Mouse (Mus musculus) kidney, postnatal 0 days (tissue): ENCODE measurements at regions not wholly inside any gene's neighbourhood (a gene's known extent, or its start where the extent isn't known, plus 50 kb on each side); places are given as distances from the start of the nearest gene placed in this dataset.

ENCODE experiments used
- ATAC-seq: fragments of 200-750 bp; cut with Nextera tagmentation; replicated peaks from 2 replicates; pipeline ENCODE4 v1.8.0; 2017; ENCODE audit warnings: low read depth, moderate number of reproducible peaks, moderate TSS enrichment, moderate library complexity; ENCODE audit not compliant: low FRiP score
- DNase-seq: peaks from one replicate; pipeline ENCODE4 v3.0.0-alpha.2; 2016; ENCODE audit warnings: low spot score
- H3K27ac ChIP-seq: fragments of 300-500 bp; sonication (generic); 2 replicates; pipeline ENCODE4 v1.5.1; 2014; ENCODE audit warnings: mild to moderate bottlenecking
- H3K27me3 ChIP-seq: fragments of 300-500 bp; sonication (generic); 2 replicates; pipeline ENCODE4 v1.6.1; 2014; ENCODE audit warnings: low read length, mixed read lengths; ENCODE audit not compliant: insufficient read depth
- H3K36me3 ChIP-seq: fragments of 300-500 bp; sonication (generic); 2 replicates; pipeline ENCODE4 v1.6.1; 2014; ENCODE audit warnings: low read length, mixed read lengths; ENCODE audit not compliant: insufficient read depth
- H3K4me1 ChIP-seq: fragments of 300-500 bp; sonication (generic); replicated peaks from 2 replicates; pipeline ENCODE4 v1.6.1; 2014; ENCODE audit warnings: antibody characterized with exemption, low read length, mixed read lengths; ENCODE audit not compliant: insufficient read depth
- H3K4me2 ChIP-seq: fragments of 300-500 bp; sonication (generic); 2 replicates; pipeline ENCODE4 v1.6.1; 2014; ENCODE audit warnings: mild to moderate bottlenecking, low read length, moderate library complexity, mixed read lengths
- H3K4me3 ChIP-seq: fragments of 300-500 bp; sonication (generic); replicated peaks from 2 replicates; pipeline ENCODE4 v1.5.1; 2014; ENCODE audit warnings: low read depth, low read length
- H3K9ac ChIP-seq: fragments of 300-500 bp; sonication (generic); 2 replicates; pipeline ENCODE4 v1.6.1; 2014; ENCODE audit warnings: low read depth, low read length
- H3K9me3 ChIP-seq: fragments of 300-500 bp; sonication (generic); replicated peaks from 2 replicates; pipeline ENCODE4 v1.6.1; 2016; ENCODE audit warnings: low read length, inconsistent platforms, mixed read lengths
- CTCF ChIP-seq: IDR thresholded peaks from 2 replicates; pipeline ENCODE4 v1.5.1; 2016; ENCODE audit warnings: antibody characterized with exemption, low read depth, mild to moderate bottlenecking, moderate library complexity
- WGBS: fragments of 180-500 bp; shearing (Covaris S2); extraction: QIAGEN DNeasy Blood & Tissue Kit; methylation state at CpG from one replicate; pipeline ENCODE4 v1.1.7; 2014; 5-methylcytosine and 5-hydroxymethylcytosine counted together

GRCm38 (mm10) chr3:38231506-38231905, 253.1 kb downstream of the Ankrd50 start:
- TF ChIP-seq CTCF = no peak
- H3K4me3 ChIP-seq = no peak overlapping the region
- no peaks in the 10 kb centered on the region for H3K27me3 ChIP-seq
- peaks cover 3% of the 10 kb centered on the region; the same call in 1 of the 2 replicates for H3K4me1 ChIP-seq
- no peak overlapping the region for H3K4me2 ChIP-seq
- H3K9me3 ChIP-seq = no peaks in the 10 kb centered on the region
- ATAC-seq (no peak), DNase-seq (no peak)
- no peak overlapping the region for H3K27ac ChIP-seq
- H3K36me3 ChIP-seq = no peaks in the 10 kb centered on the region
- no peak overlapping the region for H3K9ac ChIP-seq
- WGBS = 87% methylated on average over 3 of the region's 3 CpGs

DNA sequence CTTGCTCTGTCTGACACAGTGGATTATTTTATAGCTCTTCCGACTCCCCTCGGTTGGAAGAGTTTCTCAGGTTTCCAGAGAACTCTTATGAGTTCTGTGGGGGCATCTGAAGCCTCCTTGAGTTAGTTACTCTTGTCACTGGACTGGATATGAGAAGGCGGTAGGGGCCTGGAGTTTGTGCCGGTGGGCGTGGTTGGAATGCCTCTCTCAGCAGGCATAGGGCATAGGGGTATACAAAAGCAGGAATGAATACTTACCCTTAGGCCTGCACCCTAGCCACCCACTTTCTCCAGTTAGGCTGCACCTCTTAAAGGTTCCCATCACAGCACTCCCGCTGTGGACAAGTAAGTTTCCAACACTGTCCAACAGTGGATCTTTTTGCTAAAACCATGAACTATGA, 253.8 kb downstream of the Ankrd50 start:
- 70% methylated on average over 6 of the region's 6 CpGs for WGBS
- Histone ChIP-seq H3K9me3 (no peaks in the 10 kb centered on the region), H3K4me1 (peaks cover 3% of the 10 kb centered on the region; the same call in 1 of the 2 replicates), H3K4me2 (no peak overlapping the region), H3K9ac (no peak overlapping the region), H3K27ac (no peak overlapping the region), H3K4me3 (no peak overlapping the region), H3K27me3 (no peaks in the 10 kb centered on the region), H3K36me3 (no peaks in the 10 kb centered on the region)
- DNase-seq (no peak), ATAC-seq (no peak)
- TF ChIP-seq CTCF = no peak

- Histone ChIP-seq H3K4me3 (no peak overlapping the region), H3K36me3 (no peaks in the 10 kb centered on the region), H3K27ac (no peak overlapping the region), H3K4me1 (peaks cover 3% of the 10 kb centered on the region; the same call in 1 of the 2 replicates), H3K4me2 (no peak overlapping the region), H3K27me3 (no peaks in the 10 kb centered on the region), H3K9ac (no peak overlapping the region), H3K9me3 (no peaks in the 10 kb centered on the region)
- ATAC-seq = no peak
- DNase-seq = no peak
- TF ChIP-seq CTCF = no peak
- 72% methylated on average over 5 of the region's 5 CpGs for WGBS
Measured at GRCm38 (mm10) chr3:38229686-38230085, 255.0 kb downstream of the Ankrd50 start.

GRCm38 (mm10) chr3:38229051-38229450, 255.6 kb downstream of the Ankrd50 start:
- Histone ChIP-seq H3K36me3 (no peaks in the 10 kb centered on the region), H3K9me3 (no peaks in the 10 kb centered on the region), H3K4me3 (no peak overlapping the region), H3K4me1 (peaks cover 3% of the 10 kb centered on the region; the same call in 1 of the 2 replicates), H3K27me3 (no peaks in the 10 kb centered on the region), H3K4me2 (no peak overlapping the region), H3K9ac (no peak overlapping the region), H3K27ac (no peak overlapping the region)
- 69% methylated on average over 10 of the region's 10 CpGs for WGBS
- no peak for TF ChIP-seq CTCF
- no peak for ATAC-seq
- no peak for DNase-seq

DNA sequence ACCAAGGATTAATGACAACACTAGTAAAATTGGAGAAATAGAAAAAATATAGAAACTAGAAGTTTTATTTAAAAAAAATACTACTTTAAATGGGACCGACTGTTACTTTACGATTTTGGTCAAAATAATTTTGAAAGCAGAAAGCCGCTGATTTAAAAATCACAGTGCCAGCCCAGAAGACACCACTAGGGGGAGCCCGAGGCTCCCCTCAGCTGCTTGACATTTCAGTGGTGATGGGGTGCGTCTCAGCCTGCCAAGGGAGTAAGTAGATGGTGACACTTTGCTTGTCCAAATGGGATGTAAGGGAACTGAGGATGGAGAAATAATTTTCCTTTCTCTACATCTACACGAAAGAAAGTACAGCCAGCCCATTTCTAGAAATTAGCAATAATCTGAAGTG, 257.0 kb downstream of the Ankrd50 start:
- H3K9ac ChIP-seq = no peak overlapping the region
- ATAC-seq (no peak), DNase-seq (peak; percentile 83)
- H3K27ac ChIP-seq = no peak overlapping the region
- H3K27me3 ChIP-seq = no peaks in the 10 kb centered on the region
- 17% methylated on average over 6 of the region's 6 CpGs for WGBS
- peaks cover 1% of the 10 kb centered on the region; the same call in 1 of the 2 replicates for H3K4me1 ChIP-seq
- H3K9me3 ChIP-seq = no peaks in the 10 kb centered on the region
- peak; percentile 89 for TF ChIP-seq CTCF
- no peak overlapping the region for H3K4me3 ChIP-seq
- H3K36me3 ChIP-seq = no peaks in the 10 kb centered on the region
- no peak overlapping the region for H3K4me2 ChIP-seq

- H3K9ac ChIP-seq = no peak overlapping the region
- no peaks in the 10 kb centered on the region; the same call in 1 of the 2 replicates for H3K4me1 ChIP-seq
- no peak overlapping the region for H3K4me3 ChIP-seq
- H3K27ac ChIP-seq = no peak overlapping the region
- H3K9me3 ChIP-seq = no peaks in the 10 kb centered on the region
- no peaks in the 10 kb centered on the region for H3K36me3 ChIP-seq
- ATAC-seq (no peak), DNase-seq (no peak)
- WGBS = 38% methylated on average over 9 of the region's 9 CpGs
- H3K4me2 ChIP-seq = no peak overlapping the region
- no peaks in the 10 kb centered on the region for H3K27me3 ChIP-seq
- no peak for TF ChIP-seq CTCF
Measured at GRCm38 (mm10) chr3:38227121-38227520, 257.5 kb downstream of the Ankrd50 start.

DNA sequence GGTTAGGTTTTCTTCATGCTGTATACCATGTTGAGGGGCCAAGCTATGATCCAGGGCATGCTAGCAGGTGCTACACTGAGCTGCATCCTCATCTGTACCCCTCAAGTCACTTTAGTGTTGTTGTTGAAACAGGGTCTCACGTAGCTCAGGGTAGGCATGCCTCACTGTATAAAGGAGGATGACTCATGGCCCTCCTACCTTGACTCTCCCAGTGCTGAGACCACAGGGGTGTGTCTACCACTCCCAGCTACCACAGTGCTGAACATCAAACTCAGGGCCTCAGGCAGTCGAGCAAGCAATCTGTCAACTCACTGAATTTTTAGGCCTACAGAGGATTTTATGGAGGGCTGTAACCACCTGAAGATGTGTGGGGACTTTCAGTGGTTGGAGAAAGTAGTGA, 258.5 kb downstream of the Ankrd50 start:
- Histone ChIP-seq H3K4me2 (no peak overlapping the region), H3K4me1 (no peaks in the 10 kb centered on the region), H3K4me3 (no peak overlapping the region), H3K9ac (no peak overlapping the region), H3K36me3 (no peaks in the 10 kb centered on the region), H3K27me3 (no peaks in the 10 kb centered on the region), H3K27ac (no peak overlapping the region), H3K9me3 (no peaks in the 10 kb centered on the region)
- TF ChIP-seq CTCF = no peak
- DNase-seq = no peak
- ATAC-seq = no peak
- WGBS = 47% methylated on average over 2 of the region's 2 CpGs
